Mouse (Mus musculus) neural tube, embryonic 15.5 days (tissue): ENCODE measurements around the gene Ctsk. TPM values are rescaled to one million over a fixed set of nuclear protein-coding genes. Genes with fewer than 3 reads are reported as not detected.
"Not testable (repeated sequence)": the region's sequence is repeated elsewhere in the genome, so short reads cannot be mapped to it uniquely, and the experiment has no call there.

ENCODE experiments used
- ATAC-seq: fragments of 200-750 bp; cut with Nextera tagmentation; 2 replicates; pipeline ENCODE4 v1.8.0; 2017; ENCODE audit warnings: mild to moderate bottlenecking, moderate TSS enrichment, moderate library complexity; ENCODE audit not compliant: low FRiP score
- H3K27ac ChIP-seq: fragments of 300-500 bp; sonication (generic); replicated peaks from 2 replicates; pipeline ENCODE4 v1.5.1; 2015; ENCODE audit warnings: mild to moderate bottlenecking, inconsistent platforms
- H3K27me3 ChIP-seq: fragments of 300-500 bp; sonication (generic); replicated peaks from 2 replicates; pipeline ENCODE4 v1.6.1; 2015; ENCODE audit warnings: inconsistent platforms
- H3K36me3 ChIP-seq: fragments of 300-500 bp; sonication (generic); 2 replicates; pipeline ENCODE4 v1.6.1; 2015; ENCODE audit warnings: inconsistent platforms
- H3K4me1 ChIP-seq: fragments of 300-500 bp; sonication (generic); 2 replicates; pipeline ENCODE4 v1.6.1; 2015; ENCODE audit warnings: inconsistent platforms
- H3K4me2 ChIP-seq: fragments of 300-500 bp; sonication (generic); 2 replicates; pipeline ENCODE4 v1.6.1; 2015; ENCODE audit warnings: inconsistent platforms, mild to moderate bottlenecking, moderate library complexity
- H3K4me3 ChIP-seq: fragments of 300-500 bp; sonication (generic); replicated peaks from 2 replicates; pipeline ENCODE4 v1.5.1; 2015; ENCODE audit warnings: mild to moderate bottlenecking, inconsistent platforms
- H3K9ac ChIP-seq: fragments of 300-500 bp; sonication (generic); replicated peaks from 2 replicates; pipeline ENCODE4 v1.6.1; 2015; ENCODE audit warnings: mild to moderate bottlenecking, inconsistent platforms
- H3K9me3 ChIP-seq: fragments of 300-500 bp; sonication (generic); replicated peaks from 2 replicates; pipeline ENCODE4 v1.6.1; 2016; ENCODE audit warnings: inconsistent platforms
- WGBS: fragments of 180-500 bp; shearing (Covaris S2); methylation state at CpG from one replicate; pipeline ENCODE4 v1.1.7; 2015; ENCODE audit warnings: mixed read lengths; 5-methylcytosine and 5-hydroxymethylcytosine counted together
- polyA plus RNA-seq: library from polyadenylated mRNA; unstranded; fragments of >200 nt; fragmentation: Nextera tagmentation; extraction: Ambion mirVana; gene quantifications from 2 replicates; pipeline ENCODE4 v1.2.1, GENCODE M21; 2015

Ctsk gene
- polyA plus RNA-seq, 1 experiment from 2014 or later, result 12.0 TPM

GRCm38 (mm10) chr3:95526111-95526510 lies 27.1 kb downstream of the Ctsk start:
- Histone ChIP-seq H3K27ac (no peak overlapping the region), H3K36me3 (no peaks in the 10 kb centered on the region), H3K9me3 (no peaks in the 10 kb centered on the region), H3K4me1 (no peaks in the 10 kb centered on the region), H3K27me3 (no peaks in the 10 kb centered on the region), H3K4me2 (no peak overlapping the region), H3K4me3 (no peak overlapping the region), H3K9ac (no peak overlapping the region)
- ATAC-seq, result no peak

- no peaks in the 10 kb centered on the region for H3K36me3 ChIP-seq
- no peak for ATAC-seq
- H3K27ac ChIP-seq, result no peak within 1 kb of the TSS
- no peaks in the 10 kb centered on the region for H3K9me3 ChIP-seq
- no peaks in the 10 kb centered on the region for H3K4me1 ChIP-seq
- no peaks in the 10 kb centered on the region for H3K27me3 ChIP-seq
- no peak within 1 kb of the TSS for H3K4me2 ChIP-seq
- H3K4me3 ChIP-seq, result no peak within 1 kb of the TSS
- 91% methylated on average over 8 of the region's 8 CpGs for WGBS
- no peak within 1 kb of the TSS for H3K9ac ChIP-seq
Measured at GRCm38 (mm10) chr3:95526622-95527211, 27.7 kb downstream of the Ctsk start, which contains the start of gene Ctss. Gene Ctss, plus strand, starts transcription at chr3:95526786.

GRCm38 (mm10) chr3:95529814-95530213 lies 30.8 kb downstream of the Ctsk start:
- H3K27me3 ChIP-seq, result no peaks in the 10 kb centered on the region
- no peak overlapping the region for H3K4me3 ChIP-seq
- WGBS, result 92% methylated on average over 6 of the region's 6 CpGs
- ATAC-seq, result no peak
- H3K9me3 ChIP-seq, result no peaks in the 10 kb centered on the region
- H3K36me3 ChIP-seq, result no peaks in the 10 kb centered on the region
- H3K9ac ChIP-seq, result no peak overlapping the region
- no peak overlapping the region for H3K27ac ChIP-seq
- H3K4me1 ChIP-seq, result no peaks in the 10 kb centered on the region
- H3K4me2 ChIP-seq, result no peak overlapping the region

- no peak for ATAC-seq
- 90% methylated on average over 1 of the region's 1 CpGs for WGBS
- Histone ChIP-seq H3K4me1 (no peaks in the 10 kb centered on the region), H3K9ac (no peak overlapping the region), H3K27me3 (no peaks in the 10 kb centered on the region), H3K27ac (no peak overlapping the region), H3K9me3 (no peaks in the 10 kb centered on the region), H3K36me3 (no peaks in the 10 kb centered on the region), H3K4me2 (no peak overlapping the region), H3K4me3 (no peak overlapping the region)
Measured at GRCm38 (mm10) chr3:95531025-95531424, 32.0 kb downstream of the Ctsk start.

- WGBS, result 90% methylated on average over 5 of the region's 5 CpGs
- Histone ChIP-seq H3K27ac (no peak overlapping the region), H3K9ac (no peak overlapping the region), H3K4me3 (no peak overlapping the region), H3K36me3 (no peaks in the 10 kb centered on the region), H3K4me2 (no peak overlapping the region), H3K27me3 (no peaks in the 10 kb centered on the region), H3K9me3 (no peaks in the 10 kb centered on the region), H3K4me1 (no peaks in the 10 kb centered on the region)
- no peak for ATAC-seq
Measured at GRCm38 (mm10) chr3:95533364-95533763, 34.3 kb downstream of the Ctsk start.

GRCm38 (mm10) chr3:95534927-95535326 lies 35.9 kb downstream of the Ctsk start:
- no peak overlapping the region for H3K9ac ChIP-seq
- no peak overlapping the region for H3K4me2 ChIP-seq
- 95% methylated on average over 1 of the region's 1 CpGs for WGBS
- no peak overlapping the region for H3K27ac ChIP-seq
- no peaks in the 10 kb centered on the region for H3K4me1 ChIP-seq
- no peaks in the 10 kb centered on the region for H3K36me3 ChIP-seq
- no peak overlapping the region for H3K4me3 ChIP-seq
- H3K9me3 ChIP-seq, result no peaks in the 10 kb centered on the region
- no peak for ATAC-seq
- H3K27me3 ChIP-seq, result no peaks in the 10 kb centered on the region

GRCm38 (mm10) chr3:95538936-95539335 lies 39.9 kb downstream of the Ctsk start:
- H3K36me3 ChIP-seq, result no peaks in the 10 kb centered on the region
- no peaks in the 10 kb centered on the region for H3K27me3 ChIP-seq
- no peak overlapping the region for H3K4me3 ChIP-seq
- no peak overlapping the region for H3K4me2 ChIP-seq
- WGBS, result 89% methylated on average over 10 of the region's 10 CpGs
- H3K27ac ChIP-seq, result no peak overlapping the region
- H3K4me1 ChIP-seq, result no peaks in the 10 kb centered on the region
- H3K9ac ChIP-seq, result no peak overlapping the region
- no peaks in the 10 kb centered on the region for H3K9me3 ChIP-seq
- ATAC-seq, result no peak

- Histone ChIP-seq H3K9me3 (no peaks in the 10 kb centered on the region), H3K9ac (no peak overlapping the region), H3K4me1 (no peaks in the 10 kb centered on the region), H3K36me3 (no peaks in the 10 kb centered on the region), H3K27ac (no peak overlapping the region), H3K4me3 (no peak overlapping the region), H3K27me3 (no peaks in the 10 kb centered on the region), H3K4me2 (no peak overlapping the region)
- 95% methylated on average over 4 of the region's 4 CpGs for WGBS
- no peak for ATAC-seq
Measured at GRCm38 (mm10) chr3:95539837-95540236, 40.8 kb downstream of the Ctsk start.

GRCm38 (mm10) chr3:95541186-95541585 lies 42.1 kb downstream of the Ctsk start:
- not testable (repeated sequence) for H3K9ac ChIP-seq, ATAC-seq, H3K9me3 ChIP-seq, H3K36me3 ChIP-seq, H3K4me2 ChIP-seq, H3K4me1 ChIP-seq, H3K4me3 ChIP-seq, H3K27me3 ChIP-seq, H3K27ac ChIP-seq
- WGBS, result 87% methylated on average over 2 of the region's 2 CpGs

GRCm38 (mm10) chr3:95542171-95542570 lies 43.1 kb downstream of the Ctsk start:
- Histone ChIP-seq H3K27me3 (no peaks in the 10 kb centered on the region), H3K4me2 (no peak overlapping the region), H3K4me3 (no peak overlapping the region), H3K9ac (no peak overlapping the region), H3K9me3 (no peaks in the 10 kb centered on the region), H3K27ac (no peak overlapping the region), H3K4me1 (no peaks in the 10 kb centered on the region), H3K36me3 (no peaks in the 10 kb centered on the region)
- ATAC-seq, result no peak

GRCm38 (mm10) chr3:95542981-95543380 lies 43.9 kb downstream of the Ctsk start:
- no peaks in the 10 kb centered on the region for H3K4me1 ChIP-seq
- no peaks in the 10 kb centered on the region for H3K27me3 ChIP-seq
- no peak for ATAC-seq
- H3K36me3 ChIP-seq, result no peaks in the 10 kb centered on the region
- no peak overlapping the region for H3K27ac ChIP-seq
- WGBS, result 79% methylated on average over 7 of the region's 7 CpGs
- H3K4me3 ChIP-seq, result no peak overlapping the region
- no peaks in the 10 kb centered on the region for H3K9me3 ChIP-seq
- no peak overlapping the region for H3K4me2 ChIP-seq
- no peak overlapping the region for H3K9ac ChIP-seq

- H3K9ac ChIP-seq, result no peak overlapping the region
- H3K4me3 ChIP-seq, result no peak overlapping the region
- no peak overlapping the region for H3K4me2 ChIP-seq
- no peak overlapping the region for H3K27ac ChIP-seq
- H3K27me3 ChIP-seq, result no peaks in the 10 kb centered on the region
- no peaks in the 10 kb centered on the region for H3K9me3 ChIP-seq
- H3K4me1 ChIP-seq, result no peaks in the 10 kb centered on the region
- WGBS, result 38% methylated on average over 1 of the region's 1 CpGs
- no peaks in the 10 kb centered on the region for H3K36me3 ChIP-seq
- ATAC-seq, result no peak
Measured at GRCm38 (mm10) chr3:95550176-95550575, 51.1 kb downstream of the Ctsk start.

- no peak overlapping the region for H3K9ac ChIP-seq
- ATAC-seq, result no peak
- no peak overlapping the region for H3K4me3 ChIP-seq
- no peaks in the 10 kb centered on the region for H3K36me3 ChIP-seq
- 66% methylated on average over 3 of the region's 3 CpGs for WGBS
- H3K27me3 ChIP-seq, result no peaks in the 10 kb centered on the region
- H3K4me1 ChIP-seq, result no peaks in the 10 kb centered on the region
- no peaks in the 10 kb centered on the region for H3K9me3 ChIP-seq
- H3K4me2 ChIP-seq, result no peak overlapping the region
- no peak overlapping the region for H3K27ac ChIP-seq
Measured at GRCm38 (mm10) chr3:95553986-95554385, 54.9 kb downstream of the Ctsk start.
